Mouse (Mus musculus): ENCODE measurements around the gene Nrsn2. TPM values are rescaled to one million over a fixed set of nuclear protein-coding genes. Genes with fewer than 3 reads are reported as not detected.

Nrsn2 gene
- polyA plus RNA-seq, 1 experiment, result 33.1 TPM

GRCm38 (mm10) chr2:152337591-152338212 lies 38.7 kb downstream of the Nrsn2 start:
- TF ChIP-seq CTCF (IDR thresholded peaks at IDR 0.05; ENCODE audit: borderline replicate concordance, extremely low read depth, insufficient read depth, insufficient read length), result no peak
- TF ChIP-seq POLR2A (IDR thresholded peaks at IDR 0.05; ENCODE audit: borderline replicate concordance, extremely low read depth, insufficient read depth, insufficient read length, poor library complexity, severe bottlenecking), result no peak
- DNase-seq (ENCODE audit: low read depth), result no peak

- no peak for TF ChIP-seq POLR2A (IDR thresholded peaks at IDR 0.05; ENCODE audit: borderline replicate concordance, extremely low read depth, insufficient read depth, insufficient read length, poor library complexity, severe bottlenecking)
- TF ChIP-seq CTCF (IDR thresholded peaks at IDR 0.05; ENCODE audit: borderline replicate concordance, extremely low read depth, insufficient read depth, insufficient read length), result no peak
- no peak for DNase-seq (ENCODE audit: low read depth)
Measured at GRCm38 (mm10) chr2:152336856-152337255, 39.6 kb downstream of the Nrsn2 start.

DNA sequence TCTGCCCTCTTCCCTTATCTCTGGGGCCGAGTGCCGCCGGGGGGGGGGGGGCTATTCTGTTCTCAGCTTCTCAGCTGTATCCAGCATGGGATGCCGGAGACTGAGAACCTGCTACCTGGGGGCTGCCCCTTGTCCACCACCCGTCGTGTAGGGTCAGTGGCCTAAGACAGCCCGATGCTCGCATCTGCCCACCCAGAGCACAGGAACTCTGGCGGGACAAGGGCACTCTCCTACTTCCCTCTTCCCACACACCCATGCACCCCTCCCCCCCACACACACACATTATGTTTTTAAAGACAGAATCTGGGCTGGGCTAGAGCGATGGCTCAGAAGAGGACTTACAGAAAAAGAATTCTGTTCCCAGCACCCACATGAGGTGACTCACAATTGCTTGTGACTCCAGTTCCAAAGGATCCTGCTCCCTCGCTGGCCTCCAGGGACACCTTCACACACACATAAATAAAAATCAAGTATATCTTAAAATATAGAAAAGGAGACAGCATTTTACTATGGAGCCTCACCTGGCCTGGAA lies 41.1 kb downstream of the Nrsn2 start:
- DNase-seq (ENCODE audit: low read depth), result no peak
- TF ChIP-seq POLR2A (IDR thresholded peaks at IDR 0.05; ENCODE audit: borderline replicate concordance, extremely low read depth, insufficient read depth, insufficient read length, poor library complexity, severe bottlenecking), result no peak

- no peak for DNase-seq (ENCODE audit: low read depth)
- TF ChIP-seq CTCF (IDR thresholded peaks at IDR 0.05; ENCODE audit: borderline replicate concordance, extremely low read depth, insufficient read depth, insufficient read length), result no peak
- TF ChIP-seq POLR2A (IDR thresholded peaks at IDR 0.05; ENCODE audit: borderline replicate concordance, extremely low read depth, insufficient read depth, insufficient read length, poor library complexity, severe bottlenecking), result no peak
Measured at GRCm38 (mm10) chr2:152333345-152334006, 43.0 kb downstream of the Nrsn2 start.

DNA sequence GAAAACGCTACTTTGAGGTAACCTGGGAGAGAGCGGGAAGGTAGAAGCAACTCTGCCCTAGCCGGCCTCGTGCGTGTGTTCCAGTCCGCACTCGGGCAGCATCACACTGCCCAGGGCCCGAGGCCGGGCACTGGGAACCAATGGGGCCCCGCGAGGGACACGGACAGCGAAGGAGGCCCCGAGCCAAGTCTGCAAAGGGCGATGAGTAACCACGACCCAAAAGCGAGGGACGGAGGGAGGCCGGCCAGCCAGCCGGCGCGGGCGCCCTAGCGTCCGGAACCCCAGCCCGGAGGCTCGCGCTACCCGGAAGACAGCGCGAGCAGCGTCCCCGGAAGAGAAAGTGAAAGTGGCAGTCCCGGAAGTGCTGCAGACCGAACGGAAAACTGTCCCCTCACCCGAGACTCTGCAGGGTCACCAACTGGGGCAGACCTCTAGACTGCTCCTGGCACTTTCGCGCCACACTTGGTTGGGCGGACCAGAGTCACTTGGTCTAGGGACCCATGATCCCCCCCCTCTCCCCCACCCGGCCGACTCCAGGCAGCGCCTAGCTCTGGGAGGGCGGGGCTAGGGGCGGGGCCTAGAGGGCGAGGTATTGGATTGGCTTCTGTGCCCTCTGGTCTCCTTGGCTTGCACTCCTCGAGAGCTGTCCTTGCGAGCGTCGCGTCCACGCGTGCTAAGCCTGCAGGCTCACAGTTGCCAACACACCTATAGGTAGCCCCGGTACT lies 44.2 kb downstream of the Nrsn2 start, which contains the start of gene Rbck1:
Gene Rbck1, minus strand, starts transcription at position 553 of the 725 bp plus-strand sequence.
- DNase-seq (ENCODE audit: low read depth), result peak; percentile 93
- no peak for TF ChIP-seq CTCF (IDR thresholded peaks at IDR 0.05; ENCODE audit: borderline replicate concordance, extremely low read depth, insufficient read depth, insufficient read length)
- peak; percentile 75; the same call in 1 of the 2 replicates for TF ChIP-seq POLR2A (IDR thresholded peaks at IDR 0.05; ENCODE audit: borderline replicate concordance, extremely low read depth, insufficient read depth, insufficient read length, poor library complexity, severe bottlenecking)

DNA sequence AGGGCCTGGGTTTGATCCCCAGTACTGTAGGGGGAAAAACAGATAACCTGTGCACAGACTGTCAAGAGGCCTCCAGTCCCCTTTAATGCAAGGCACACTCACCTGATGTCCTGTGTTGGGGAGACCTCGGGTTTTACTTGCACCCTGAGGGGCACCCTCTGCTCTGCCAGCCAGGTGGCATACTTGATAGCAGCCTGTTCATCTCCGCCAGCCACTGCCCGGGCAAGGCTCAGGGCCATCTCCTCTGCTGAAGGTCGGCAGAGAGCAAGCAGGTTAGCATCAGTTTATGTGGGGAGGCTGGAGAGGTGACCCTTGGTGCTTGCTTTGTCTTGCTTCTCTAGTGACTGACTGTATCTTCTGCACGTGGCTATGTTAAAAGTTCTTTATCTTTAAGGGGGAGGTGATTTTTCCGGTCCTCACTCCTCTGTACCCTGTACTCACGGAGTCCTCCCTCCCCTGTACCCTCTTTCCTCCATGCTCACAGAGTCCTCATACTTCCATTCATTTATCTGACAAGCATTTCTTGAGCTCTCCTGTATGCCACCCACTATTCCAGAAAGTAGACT lies 45.5 kb downstream of the Nrsn2 start:
- no peak for DNase-seq (ENCODE audit: low read depth)
- TF ChIP-seq POLR2A (IDR thresholded peaks at IDR 0.05; ENCODE audit: borderline replicate concordance, extremely low read depth, insufficient read depth, insufficient read length, poor library complexity, severe bottlenecking) (no peak), CTCF (IDR thresholded peaks at IDR 0.05; ENCODE audit: borderline replicate concordance, extremely low read depth, insufficient read depth, insufficient read length) (no peak)

- DNase-seq (ENCODE audit: low read depth), result no peak
- TF ChIP-seq CTCF (IDR thresholded peaks at IDR 0.05; ENCODE audit: borderline replicate concordance, extremely low read depth, insufficient read depth, insufficient read length) (no peak), POLR2A (IDR thresholded peaks at IDR 0.05; ENCODE audit: borderline replicate concordance, extremely low read depth, insufficient read depth, insufficient read length, poor library complexity, severe bottlenecking) (no peak)
Measured at GRCm38 (mm10) chr2:152327980-152328379, 48.5 kb downstream of the Nrsn2 start.

- DNase-seq (ENCODE audit: low read depth), result no peak
- TF ChIP-seq CTCF (IDR thresholded peaks at IDR 0.05; ENCODE audit: borderline replicate concordance, extremely low read depth, insufficient read depth, insufficient read length), result no peak
- TF ChIP-seq POLR2A (IDR thresholded peaks at IDR 0.05; ENCODE audit: borderline replicate concordance, extremely low read depth, insufficient read depth, insufficient read length, poor library complexity, severe bottlenecking), result no peak
Measured at GRCm38 (mm10) chr2:152326654-152327053, 49.8 kb downstream of the Nrsn2 start.

DNA sequence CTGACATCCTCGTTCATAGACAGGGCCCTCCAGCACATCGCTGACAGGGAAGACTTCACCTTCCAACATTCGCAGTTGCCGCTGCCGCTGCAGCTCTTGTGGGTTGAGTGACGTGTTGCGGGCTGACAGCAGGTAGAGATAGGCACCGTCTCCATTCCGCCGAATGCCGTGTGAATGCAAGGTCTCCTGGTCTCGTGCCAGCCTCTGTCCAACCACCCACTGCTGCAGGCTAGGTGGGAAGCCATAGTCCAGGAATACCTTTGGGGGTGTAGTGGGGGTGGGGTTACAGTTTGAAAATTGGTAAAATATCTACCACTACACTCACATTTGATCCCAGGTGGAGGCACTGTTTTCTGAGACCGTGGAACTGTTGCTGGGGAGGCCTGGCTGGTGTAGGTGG lies 50.3 kb downstream of the Nrsn2 start:
- no peak for TF ChIP-seq CTCF (IDR thresholded peaks at IDR 0.05; ENCODE audit: borderline replicate concordance, extremely low read depth, insufficient read depth, insufficient read length)
- TF ChIP-seq POLR2A (IDR thresholded peaks at IDR 0.05; ENCODE audit: borderline replicate concordance, extremely low read depth, insufficient read depth, insufficient read length, poor library complexity, severe bottlenecking), result no peak
- DNase-seq (ENCODE audit: low read depth), result no peak

- TF ChIP-seq POLR2A (IDR thresholded peaks at IDR 0.05; ENCODE audit: borderline replicate concordance, extremely low read depth, insufficient read depth, insufficient read length, poor library complexity, severe bottlenecking) (no peak), CTCF (IDR thresholded peaks at IDR 0.05; ENCODE audit: borderline replicate concordance, extremely low read depth, insufficient read depth, insufficient read length) (no peak)
- DNase-seq (ENCODE audit: low read depth), result no peak
Measured at GRCm38 (mm10) chr2:152324842-152325241, 51.6 kb downstream of the Nrsn2 start.

- TF ChIP-seq POLR2A (IDR thresholded peaks at IDR 0.05; ENCODE audit: borderline replicate concordance, extremely low read depth, insufficient read depth, insufficient read length, poor library complexity, severe bottlenecking) (no peak), CTCF (IDR thresholded peaks at IDR 0.05; ENCODE audit: borderline replicate concordance, extremely low read depth, insufficient read depth, insufficient read length) (no peak)
- no peak for DNase-seq (ENCODE audit: low read depth)
Measured at GRCm38 (mm10) chr2:152323971-152324370, 52.5 kb downstream of the Nrsn2 start.

Data from brain, embryonic 14.5 days (tissue).